Mouse (Mus musculus): ENCODE data around the gene Yme1l1. TPM values are rescaled to one million over a fixed set of nuclear protein-coding genes. Genes with fewer than 3 reads are reported as not detected.

The Yme1l1 gene
- polyA plus RNA-seq, 1 experiment from 2014 or later, result 56.0 TPM

GRCm38 (mm10) chr2:23234065-23234773, 78.0 kb downstream of the Yme1l1 start:
- peak; percentile 69 for DNase-seq (ENCODE audit: low spot score)
- Histone ChIP-seq H3K36me3 (no peaks in the 10 kb centered on the region), H3K27me3 (ENCODE audit: insufficient read depth, poor library complexity, severe bottlenecking) (peaks cover 7% of the 10 kb centered on the region; the same call in 1 of the 2 replicates), H3K4me3 (peak overlapping the region; percentile 59), H3K27ac (peak overlapping the region; percentile 76), H3K9me3 (no peaks in the 10 kb centered on the region), H3K4me1 (replicated peaks) (no peaks in the 10 kb centered on the region)
- under 1% methylated on average over 38 of the region's 50 CpGs for WGBS

Other genes starting within 250 kb of the Yme1l1 start
- gene Abi1, start 116.1 kb upstream of the Yme1l1 start, polyA plus RNA-seq (2016; fragmentation: Nextera tagmentation; extraction: Ambion mirVana), result 33.6 and 36.8 TPM in 2 replicates
- gene Acbd5, start 88.2 kb upstream of the Yme1l1 start, polyA plus RNA-seq (2016; fragmentation: Nextera tagmentation; extraction: Ambion mirVana), result 36.5 and 38.8 TPM in 2 replicates
- gene Mastl, start 345 bp upstream of the Yme1l1 start, polyA plus RNA-seq (2016; fragmentation: Nextera tagmentation; extraction: Ambion mirVana), result 13.3 and 16.6 TPM in 2 replicates
- not detected in 2 replicates for gene 4931423N10Rik, start 51.1 kb downstream of the Yme1l1 start, polyA plus RNA-seq (2016; fragmentation: Nextera tagmentation; extraction: Ambion mirVana)
- 0.12 and 0.41 TPM in 2 replicates for gene Nxph2, start 164.9 kb downstream of the Yme1l1 start, polyA plus RNA-seq (2016; fragmentation: Nextera tagmentation; extraction: Ambion mirVana)